Mouse (Mus musculus): ENCODE measurements at regions not wholly inside any gene's neighbourhood (a gene's known extent, or its start where the extent isn't known, plus 50 kb on each side); places are given as distances from the start of the nearest gene placed in this dataset.

DNA sequence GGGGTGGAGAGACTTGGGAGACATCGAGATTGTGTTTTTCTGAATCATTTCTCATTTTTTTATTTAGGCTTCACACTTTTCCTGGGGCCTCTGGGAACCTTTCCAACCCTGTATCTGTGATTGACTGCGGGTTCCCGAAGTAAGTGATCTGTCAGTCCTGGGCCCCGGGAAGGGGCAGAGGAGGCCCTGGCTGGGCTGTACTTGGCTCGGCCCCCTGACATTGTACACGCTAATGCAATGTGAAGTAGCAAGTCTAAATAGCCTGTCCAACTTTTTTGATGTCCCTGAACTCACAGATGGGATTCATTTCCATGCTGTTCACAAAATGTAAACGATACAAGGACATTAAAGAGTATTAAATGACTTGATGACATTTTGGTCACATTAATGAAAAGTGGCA is 636.1 kb downstream of the Insc start:
- Histone ChIP-seq H3K9ac (ENCODE audit: low read depth, low read length) (no peak overlapping the region), H3K4me2 (replicated peaks; ENCODE audit: low read depth) (no peak overlapping the region), H3K27me3 (replicated peaks; ENCODE audit: control insufficient read depth, insufficient read depth, low read length) (no peaks in the 10 kb centered on the region), H3K36me3 (ENCODE audit: control insufficient read depth, insufficient read depth) (no peaks in the 10 kb centered on the region; the same call in 1 of the 2 replicates), H3K4me3 (ENCODE audit: low read depth, low read length) (no peak overlapping the region), H3K4me1 (replicated peaks; ENCODE audit: control insufficient read depth, insufficient read depth, low read length) (no peaks in the 10 kb centered on the region), H3K9me3 (ENCODE audit: control insufficient read depth) (no peaks in the 10 kb centered on the region), H3K27ac (ENCODE audit: low read depth, low read length) (no peak overlapping the region)
- ATAC-seq: no peak
- no peak for TF ChIP-seq CTCF (IDR thresholded peaks at IDR 0.05; ENCODE audit: low read depth)
- WGBS: 57% methylated on average over 7 of the region's 7 CpGs

DNA sequence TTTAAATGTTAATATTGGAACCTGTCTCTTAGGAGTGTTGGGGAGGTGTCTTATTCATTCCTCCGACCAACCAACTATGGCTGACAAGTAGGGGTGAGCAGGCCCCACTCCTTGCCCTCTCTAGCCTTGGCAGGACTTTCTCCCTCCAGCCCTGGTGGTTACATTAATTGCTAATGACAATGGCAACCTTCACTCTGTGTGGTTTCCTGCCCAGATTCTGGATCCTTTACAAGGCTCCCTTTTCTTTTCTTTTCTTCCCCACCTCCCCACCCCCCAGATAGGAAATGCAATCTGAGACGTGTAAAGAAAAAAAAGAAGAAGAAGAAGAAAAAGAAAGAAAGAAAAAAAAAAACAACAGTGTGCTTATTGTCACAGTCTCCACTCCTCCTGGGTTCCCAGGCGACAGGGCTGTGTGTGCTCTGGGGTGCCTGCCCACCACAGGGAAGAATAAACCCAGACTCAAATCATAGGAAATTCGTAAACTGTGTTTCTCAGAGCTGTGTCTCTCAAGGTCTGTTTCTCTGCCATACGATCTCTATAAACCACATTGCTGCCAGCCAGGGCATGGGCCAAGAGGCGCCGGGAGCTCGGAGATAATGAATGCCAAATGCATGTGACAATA is 637.6 kb downstream of the Insc start:
- Histone ChIP-seq H3K9ac (ENCODE audit: low read depth, low read length) (no peak overlapping the region), H3K27ac (ENCODE audit: low read depth, low read length) (no peak overlapping the region), H3K27me3 (replicated peaks; ENCODE audit: control insufficient read depth, insufficient read depth, low read length) (no peaks in the 10 kb centered on the region), H3K9me3 (ENCODE audit: control insufficient read depth) (no peaks in the 10 kb centered on the region), H3K4me3 (ENCODE audit: low read depth, low read length) (no peak overlapping the region), H3K36me3 (ENCODE audit: control insufficient read depth, insufficient read depth) (no peaks in the 10 kb centered on the region; the same call in 1 of the 2 replicates), H3K4me2 (replicated peaks; ENCODE audit: low read depth) (no peak overlapping the region), H3K4me1 (replicated peaks; ENCODE audit: control insufficient read depth, insufficient read depth, low read length) (no peaks in the 10 kb centered on the region)
- TF ChIP-seq CTCF (IDR thresholded peaks at IDR 0.05; ENCODE audit: low read depth): no peak
- no peak for ATAC-seq
- WGBS: 82% methylated on average over 8 of the region's 8 CpGs

DNA sequence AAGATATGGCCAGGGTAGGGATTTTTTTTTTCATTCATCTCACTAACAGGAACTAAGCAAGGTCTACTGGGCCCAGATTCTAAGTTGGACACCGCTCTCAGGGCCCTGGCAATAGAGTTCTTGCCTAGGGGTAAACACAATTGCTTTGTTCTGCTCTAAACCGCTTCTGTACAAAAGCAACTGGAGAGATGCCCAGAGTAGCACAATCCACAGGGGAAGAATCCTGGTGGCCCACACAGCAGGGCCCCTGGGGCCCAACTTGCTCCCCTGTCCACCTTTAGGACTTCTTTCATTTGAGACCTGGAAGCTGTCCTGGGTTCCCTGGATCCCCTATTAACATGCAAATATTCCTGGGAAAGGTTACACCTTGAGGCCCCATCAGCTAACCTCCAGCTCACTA is 639.4 kb downstream of the Insc start:
- 80% methylated on average over 2 of the region's 2 CpGs for WGBS
- H3K9me3 ChIP-seq (ENCODE audit: control insufficient read depth): no peaks in the 10 kb centered on the region
- H3K4me2 ChIP-seq (replicated peaks; ENCODE audit: low read depth): no peak overlapping the region
- no peak overlapping the region for H3K4me3 ChIP-seq (ENCODE audit: low read depth, low read length)
- no peaks in the 10 kb centered on the region for H3K4me1 ChIP-seq (replicated peaks; ENCODE audit: control insufficient read depth, insufficient read depth, low read length)
- no peak overlapping the region for H3K9ac ChIP-seq (ENCODE audit: low read depth, low read length)
- ATAC-seq: no peak
- H3K27me3 ChIP-seq (replicated peaks; ENCODE audit: control insufficient read depth, insufficient read depth, low read length): no peaks in the 10 kb centered on the region
- H3K36me3 ChIP-seq (ENCODE audit: control insufficient read depth, insufficient read depth): no peaks in the 10 kb centered on the region
- no peak overlapping the region for H3K27ac ChIP-seq (ENCODE audit: low read depth, low read length)
- TF ChIP-seq CTCF (IDR thresholded peaks at IDR 0.05; ENCODE audit: low read depth): no peak

DNA sequence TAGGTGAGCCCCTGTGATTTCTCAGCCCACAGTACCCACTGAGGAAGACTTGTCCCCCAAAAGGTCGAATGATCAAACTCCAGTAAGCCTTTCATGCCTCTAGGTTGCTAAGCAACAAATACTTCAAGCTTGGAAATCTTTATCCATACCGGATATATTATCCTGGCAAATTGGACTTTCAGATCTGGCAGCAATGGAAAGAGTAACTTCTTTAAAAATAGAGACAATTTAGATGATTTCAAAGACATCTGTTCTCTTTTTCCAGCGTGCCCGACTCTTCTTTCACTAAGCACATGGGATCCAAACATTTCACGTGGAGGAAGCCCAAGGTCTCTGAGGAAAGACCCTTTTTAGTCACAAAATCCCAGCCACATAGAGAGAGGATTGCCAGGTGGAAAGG is 645.4 kb downstream of the Insc start:
- WGBS: 73% methylated on average over 5 of the region's 5 CpGs
- no peak overlapping the region for H3K4me2 ChIP-seq (replicated peaks; ENCODE audit: low read depth)
- H3K4me3 ChIP-seq (ENCODE audit: low read depth, low read length): no peak overlapping the region
- no peak overlapping the region for H3K27ac ChIP-seq (ENCODE audit: low read depth, low read length)
- no peaks in the 10 kb centered on the region for H3K4me1 ChIP-seq (replicated peaks; ENCODE audit: control insufficient read depth, insufficient read depth, low read length)
- ATAC-seq: no peak
- no peaks in the 10 kb centered on the region for H3K27me3 ChIP-seq (replicated peaks; ENCODE audit: control insufficient read depth, insufficient read depth, low read length)
- H3K9me3 ChIP-seq (ENCODE audit: control insufficient read depth): no peaks in the 10 kb centered on the region
- no peak overlapping the region for H3K9ac ChIP-seq (ENCODE audit: low read depth, low read length)
- TF ChIP-seq CTCF (IDR thresholded peaks at IDR 0.05; ENCODE audit: low read depth): no peak
- H3K36me3 ChIP-seq (ENCODE audit: control insufficient read depth, insufficient read depth): no peaks in the 10 kb centered on the region

DNA sequence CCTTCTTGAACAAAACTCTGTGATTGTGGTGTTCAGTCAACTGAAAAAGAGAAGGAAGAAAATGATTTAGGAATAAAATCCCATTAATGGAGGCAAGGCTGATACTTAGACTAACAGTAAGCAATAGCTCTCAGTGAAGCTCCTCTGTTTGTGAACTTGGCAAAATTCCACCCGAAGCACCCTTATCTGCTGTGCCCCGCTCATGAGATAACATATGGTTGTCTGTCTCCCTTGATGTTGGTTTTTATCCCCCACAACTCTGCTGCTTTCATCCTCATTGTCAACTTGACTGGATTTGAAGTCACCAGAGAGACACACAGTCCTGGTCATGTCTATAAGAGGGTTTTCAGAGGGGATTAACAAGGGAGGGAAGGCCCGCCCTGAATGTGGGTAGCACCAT is 646.1 kb downstream of the Sox6 start:
- 50% methylated on average over 3 of the region's 3 CpGs for WGBS
- Histone ChIP-seq H3K27ac (ENCODE audit: low read depth, low read length) (no peak overlapping the region), H3K4me1 (replicated peaks; ENCODE audit: control insufficient read depth, insufficient read depth, low read length) (no peaks in the 10 kb centered on the region), H3K36me3 (ENCODE audit: control insufficient read depth, insufficient read depth) (no peaks in the 10 kb centered on the region), H3K4me3 (ENCODE audit: low read depth, low read length) (no peak overlapping the region), H3K4me2 (replicated peaks; ENCODE audit: low read depth) (no peak overlapping the region), H3K27me3 (replicated peaks; ENCODE audit: control insufficient read depth, insufficient read depth, low read length) (no peaks in the 10 kb centered on the region), H3K9ac (ENCODE audit: low read depth, low read length) (no peak overlapping the region), H3K9me3 (ENCODE audit: control insufficient read depth) (no peaks in the 10 kb centered on the region)
- no peak for TF ChIP-seq CTCF (IDR thresholded peaks at IDR 0.05; ENCODE audit: low read depth)
- ATAC-seq: no peak

DNA sequence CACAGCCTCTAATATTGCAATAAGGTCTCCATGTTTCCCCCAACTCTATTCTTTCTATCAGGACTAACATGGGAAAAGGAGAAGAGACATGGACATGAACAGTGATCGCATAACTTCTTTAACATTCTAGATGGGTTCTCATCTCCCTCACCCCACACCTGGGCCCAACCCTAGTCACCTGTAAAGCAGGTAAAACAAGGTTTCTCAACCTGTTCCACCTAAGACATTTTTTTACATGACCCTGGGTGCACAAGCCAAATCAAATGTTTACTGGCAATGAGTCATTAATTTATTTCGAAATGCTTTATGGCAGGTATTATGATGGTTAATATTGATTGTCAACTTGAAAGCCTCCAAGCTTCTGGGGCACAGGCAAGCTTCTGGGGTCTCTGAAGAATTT is 640.4 kb downstream of the Sox6 start:
- Histone ChIP-seq H3K4me1 (replicated peaks; ENCODE audit: control insufficient read depth, insufficient read depth, low read length) (no peaks in the 10 kb centered on the region), H3K4me3 (ENCODE audit: low read depth, low read length) (no peak overlapping the region), H3K27ac (ENCODE audit: low read depth, low read length) (no peak overlapping the region), H3K9ac (ENCODE audit: low read depth, low read length) (no peak overlapping the region), H3K36me3 (ENCODE audit: control insufficient read depth, insufficient read depth) (no peaks in the 10 kb centered on the region), H3K4me2 (replicated peaks; ENCODE audit: low read depth) (no peak overlapping the region), H3K27me3 (replicated peaks; ENCODE audit: control insufficient read depth, insufficient read depth, low read length) (no peaks in the 10 kb centered on the region), H3K9me3 (ENCODE audit: control insufficient read depth) (no peaks in the 10 kb centered on the region)
- no peak for ATAC-seq
- TF ChIP-seq CTCF (IDR thresholded peaks at IDR 0.05; ENCODE audit: low read depth): no peak
- WGBS: 55% methylated on average over 2 of the region's 2 CpGs

DNA sequence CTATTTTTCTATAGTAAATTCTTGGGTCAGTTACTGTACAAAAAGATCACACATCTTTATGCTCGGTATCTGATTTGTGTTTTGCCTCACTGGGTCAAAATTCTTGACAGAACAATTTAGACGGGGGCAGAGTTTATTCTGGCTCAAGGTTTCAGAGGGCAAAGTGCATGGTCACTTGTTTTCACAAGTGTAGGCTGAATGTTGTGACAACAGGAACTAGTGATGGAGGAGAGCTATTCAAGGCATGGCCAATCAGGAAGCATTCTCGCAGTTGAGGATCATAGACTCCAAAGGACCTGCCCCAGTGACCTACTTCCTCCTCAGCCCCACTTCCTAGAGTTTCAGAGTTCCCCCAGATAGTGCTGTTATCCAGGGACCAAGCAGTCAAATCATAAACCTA is 639.1 kb downstream of the Sox6 start:
- no peaks in the 10 kb centered on the region for H3K9me3 ChIP-seq (ENCODE audit: control insufficient read depth)
- H3K4me3 ChIP-seq (ENCODE audit: low read depth, low read length): no peak overlapping the region
- no peak overlapping the region for H3K27ac ChIP-seq (ENCODE audit: low read depth, low read length)
- no peak overlapping the region for H3K9ac ChIP-seq (ENCODE audit: low read depth, low read length)
- H3K36me3 ChIP-seq (ENCODE audit: control insufficient read depth, insufficient read depth): no peaks in the 10 kb centered on the region
- no peak for TF ChIP-seq CTCF (IDR thresholded peaks at IDR 0.05; ENCODE audit: low read depth)
- no peaks in the 10 kb centered on the region for H3K4me1 ChIP-seq (replicated peaks; ENCODE audit: control insufficient read depth, insufficient read depth, low read length)
- WGBS: 57% methylated on average over 3 of the region's 3 CpGs
- H3K4me2 ChIP-seq (replicated peaks; ENCODE audit: low read depth): no peak overlapping the region
- no peaks in the 10 kb centered on the region for H3K27me3 ChIP-seq (replicated peaks; ENCODE audit: control insufficient read depth, insufficient read depth, low read length)
- no peak for ATAC-seq

Data from intestine, postnatal 0 days (tissue).